Mouse (Mus musculus) stomach, postnatal 0 days (tissue): ENCODE results near the gene Ermap.

Source experiments
- CTCF ChIP-seq: IDR thresholded peaks from 2 replicates; pipeline ENCODE4 v1.5.1; 2016; ENCODE audit warnings: antibody characterized with exemption, low read depth, mild to moderate bottlenecking, moderate library complexity
- EP300 ChIP-seq: optimal IDR thresholded peaks from 2 replicates; pipeline ENCODE3; 2016; ENCODE audit warnings: antibody characterized with exemption

GRCm38 (mm10) chr4:119125577-119126270 lies 64.1 kb downstream of the Ermap start:
- TF ChIP-seq CTCF (no peak), EP300 (no peak)
